Mouse (Mus musculus) brain, embryonic 18.5 days (tissue): Measurements from ENCODE around the gene Agtrap.

Experiments
- DNase-seq: peaks from one replicate; pipeline ENCODE4 v3.0.0-alpha.2; 2012; ENCODE audit warnings: low read depth, low spot score

Agtrap gene

GRCm38 (mm10) chr4:148107621-148108291 is 19.9 kb upstream of the Agtrap start:
- no peak for DNase-seq

GRCm38 (mm10) chr4:148104146-148104545 is 16.3 kb upstream of the Agtrap start:
- no peak for DNase-seq

GRCm38 (mm10) chr4:148101801-148102527 is 14.1 kb upstream of the Agtrap start:
- no peak for DNase-seq

- DNase-seq, result no peak
These were observed 10.8 kb upstream of the Agtrap start for GRCm38 (mm10) chr4:148098666-148099065.

GRCm38 (mm10) chr4:148097936-148098335 is 10.1 kb upstream of the Agtrap start:
- DNase-seq, result no peak

- DNase-seq, result no peak
These were observed 7.2 kb upstream of the Agtrap start for GRCm38 (mm10) chr4:148095081-148095480.

- DNase-seq, result no peak
These were observed 6.3 kb upstream of the Agtrap start for GRCm38 (mm10) chr4:148094161-148094560.

- no peak for DNase-seq
These were observed 4.9 kb upstream of the Agtrap start for GRCm38 (mm10) chr4:148092551-148093271.

GRCm38 (mm10) chr4:148091181-148091580 is 3.4 kb upstream of the Agtrap start:
- no peak for DNase-seq

GRCm38 (mm10) chr4:148089166-148089565 is 1.3 kb upstream of the Agtrap start:
- no peak for DNase-seq

- DNase-seq, result no peak
These were observed 532 bp downstream of the Agtrap start for GRCm38 (mm10) chr4:148087091-148087906.

- DNase-seq, result no peak
These were observed 1.9 kb downstream of the Agtrap start for GRCm38 (mm10) chr4:148085907-148086305.

GRCm38 (mm10) chr4:148085131-148085906 is 2.5 kb downstream of the Agtrap start:
- no peak for DNase-seq

- DNase-seq, result no peak
These were observed 3.5 kb downstream of the Agtrap start for GRCm38 (mm10) chr4:148084261-148084714.

- no peak for DNase-seq
These were observed 4.5 kb downstream of the Agtrap start for GRCm38 (mm10) chr4:148083176-148083899.

- no peak for DNase-seq
These were observed 5.4 kb downstream of the Agtrap start for GRCm38 (mm10) chr4:148082257-148083044.

- DNase-seq, result no peak
These were observed 6.6 kb downstream of the Agtrap start for GRCm38 (mm10) chr4:148081201-148081600.

GRCm38 (mm10) chr4:148080597-148080973 is 7.2 kb downstream of the Agtrap start:
- no peak for DNase-seq

- no peak for DNase-seq
These were observed 7.8 kb downstream of the Agtrap start for GRCm38 (mm10) chr4:148079944-148080596.
